Mouse (Mus musculus): ENCODE data around the gene Zfp973.
"Not testable (repeated sequence)": the region's sequence is repeated elsewhere in the genome, so short reads cannot be mapped to it uniquely, and the experiment has no call there.

Gene Zfp973

GRCm38 (mm10) chr2:176670222-176670621 lies at the start of gene Zfp973:
Gene Zfp973, plus strand, starts transcription at chr2:176670522.
- DNase-seq, result not testable (repeated sequence)

GRCm38 (mm10) chr2:176636244-176636643 lies 34.1 kb upstream of the Zfp973 start, which contains the start of gene Gm14308:
Gene Gm14308, minus strand, starts transcription at chr2:176636344.
- DNase-seq, result not testable (repeated sequence)

- peak; percentile 6 to 19 for DNase-seq
Measured at GRCm38 (mm10) chr2:176708051-176708450, 37.7 kb downstream of the Zfp973 start, which contains the start of gene Gm14305. Gene Gm14305, plus strand, starts transcription at chr2:176708328.
